Mouse (Mus musculus): ENCODE measurements around the gene Ccdc9.
"Not testable (repeated sequence)": the region's sequence is repeated elsewhere in the genome, so short reads cannot be mapped to it uniquely, and the experiment has no call there.

The Ccdc9 gene

GRCm38 (mm10) chr7:16286026-16286961, at the start of gene Ccdc9:
Ccdc9 (minus strand) TSS chr7:16286795.
- DNase-seq, result peak; percentile 100

- no peak for DNase-seq
These were observed 42.6 kb upstream of the Ccdc9 start for GRCm38 (mm10) chr7:16329146-16329545.

DNA sequence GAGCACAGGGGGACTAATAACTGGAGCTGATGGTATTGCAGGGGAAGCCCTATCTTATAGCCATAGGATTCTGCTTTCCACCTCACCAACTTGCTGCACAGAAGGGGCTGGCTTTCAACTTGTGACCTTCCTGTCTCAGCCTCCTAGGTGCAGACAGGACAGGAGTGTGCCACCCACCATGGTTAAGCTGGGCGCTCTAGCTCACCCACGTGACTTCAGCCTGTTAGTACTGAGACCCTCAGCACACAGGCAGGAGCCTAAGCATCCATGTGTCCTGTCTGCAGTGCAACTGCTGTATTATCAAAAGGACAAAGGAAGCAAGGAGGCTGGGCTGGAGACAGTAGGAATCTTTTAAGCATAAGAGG, 40.0 kb upstream of the Ccdc9 start:
- no peak for DNase-seq

DNA sequence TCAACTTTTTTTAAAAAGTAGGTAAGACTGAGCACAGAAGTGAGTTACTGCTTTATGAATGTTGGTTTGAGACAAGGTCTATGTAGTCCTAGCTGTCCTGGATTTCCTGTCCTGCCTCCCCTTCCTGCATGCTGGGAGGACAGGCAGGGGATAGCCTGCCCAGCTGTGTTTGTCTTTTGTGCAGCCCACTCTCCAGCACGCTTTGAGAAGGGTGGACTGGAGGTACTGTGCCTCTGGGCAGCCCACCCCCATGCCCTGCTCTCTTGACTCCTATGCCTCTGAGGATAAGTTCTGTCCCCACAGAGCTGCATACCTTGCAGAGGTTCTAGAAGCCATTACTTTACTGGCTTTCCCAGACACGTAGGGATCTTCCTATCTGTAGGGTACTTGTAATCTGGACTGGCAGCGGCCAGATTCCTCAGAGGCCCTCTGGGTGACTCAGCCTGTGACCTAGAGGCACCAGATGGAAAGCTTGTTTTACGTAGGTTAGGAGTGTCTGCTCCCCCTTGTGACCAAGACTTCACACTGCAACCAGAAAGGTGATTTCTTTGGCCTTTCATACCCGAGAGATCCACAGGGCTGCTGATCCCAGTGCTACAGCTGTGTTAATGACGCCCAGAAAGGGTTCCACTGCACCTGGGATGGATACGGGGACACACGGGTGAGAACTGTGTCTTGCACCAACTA, 39.5 kb upstream of the Ccdc9 start:
- DNase-seq, result peak; percentile 65

DNA sequence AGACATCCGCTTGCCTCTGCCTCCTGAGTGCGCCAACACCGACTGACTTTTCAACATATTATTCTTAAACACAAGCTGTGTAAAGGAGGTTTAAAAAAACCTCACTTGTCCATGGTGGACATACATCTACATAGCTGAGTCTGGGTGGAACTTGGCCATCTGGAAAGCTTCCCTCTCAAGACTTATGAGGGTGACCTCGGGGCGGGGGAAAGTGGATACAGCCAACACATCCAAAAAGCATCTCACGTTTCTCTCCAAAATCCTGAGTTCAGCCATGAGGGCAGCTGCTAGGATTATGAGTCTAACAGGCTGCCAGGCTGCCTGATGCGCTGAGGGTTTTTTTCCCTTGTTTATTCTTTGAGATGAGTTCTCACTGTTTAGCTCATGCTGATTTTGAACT, 38.1 kb upstream of the Ccdc9 start:
- DNase-seq, result no peak

DNA sequence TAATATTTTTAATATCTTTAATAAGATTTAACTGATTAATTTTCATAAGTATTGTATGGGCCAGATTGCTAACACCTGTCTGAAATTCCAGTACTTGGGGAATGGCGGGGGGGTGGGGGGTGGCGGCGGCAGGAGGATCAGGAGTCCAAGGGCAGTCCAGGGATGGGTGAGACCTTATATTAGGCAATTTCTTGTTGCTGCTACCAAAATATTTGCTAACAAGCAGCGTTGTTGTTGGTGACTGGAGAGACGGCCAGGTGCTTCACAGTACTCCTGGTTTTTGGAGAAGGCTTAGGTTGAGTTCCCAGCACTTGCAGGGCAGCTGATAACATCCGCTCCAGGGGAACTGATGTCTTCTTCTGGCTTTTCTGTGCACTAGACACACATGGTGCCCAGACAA, 33.9 kb upstream of the Ccdc9 start:
- no peak for DNase-seq

DNA sequence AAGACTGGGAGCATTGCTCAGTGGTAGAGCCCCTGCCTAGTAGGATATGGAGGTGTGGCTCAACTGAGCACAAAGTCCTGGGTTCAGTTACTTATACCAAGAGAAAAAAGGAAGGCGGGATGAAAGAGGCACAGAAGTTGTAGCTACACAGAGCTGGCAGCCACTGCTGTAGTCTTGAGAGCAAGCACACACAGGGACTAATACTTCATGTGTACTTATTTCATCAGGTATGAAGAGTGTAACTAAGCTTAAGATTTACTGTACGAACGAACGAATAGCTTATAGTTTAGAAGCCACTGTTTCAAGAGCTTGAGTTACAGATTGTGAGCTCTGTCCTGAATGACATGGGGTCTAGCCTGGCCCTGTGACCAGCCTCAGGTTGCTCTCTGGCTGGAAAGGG, 32.6 kb upstream of the Ccdc9 start:
- DNase-seq, result no peak

DNA sequence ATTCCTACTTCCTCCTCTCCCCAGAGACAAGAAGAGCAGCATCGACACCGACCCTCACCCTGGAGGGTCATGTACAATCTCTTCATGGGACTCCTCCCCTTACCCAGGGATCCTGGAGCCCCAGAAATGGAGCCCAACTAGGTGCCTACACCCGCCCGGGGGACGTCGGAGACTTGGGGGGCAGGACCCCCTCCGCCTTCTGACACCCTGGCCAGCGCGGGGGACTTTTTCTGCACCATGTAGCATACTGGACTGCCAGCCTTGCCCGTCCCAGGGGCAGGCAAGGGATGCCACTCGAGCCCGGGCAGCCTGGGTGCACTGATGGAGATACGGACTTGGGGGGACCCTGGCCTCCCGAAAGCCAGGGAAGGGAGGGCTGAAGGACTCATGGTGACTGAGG, 30.5 kb upstream of the Ccdc9 start:
- DNase-seq, result no peak

GRCm38 (mm10) chr7:16315222-16315759, 28.7 kb upstream of the Ccdc9 start:
- DNase-seq, result no peak

GRCm38 (mm10) chr7:16314221-16314775, 27.7 kb upstream of the Ccdc9 start:
- no peak for DNase-seq

DNA sequence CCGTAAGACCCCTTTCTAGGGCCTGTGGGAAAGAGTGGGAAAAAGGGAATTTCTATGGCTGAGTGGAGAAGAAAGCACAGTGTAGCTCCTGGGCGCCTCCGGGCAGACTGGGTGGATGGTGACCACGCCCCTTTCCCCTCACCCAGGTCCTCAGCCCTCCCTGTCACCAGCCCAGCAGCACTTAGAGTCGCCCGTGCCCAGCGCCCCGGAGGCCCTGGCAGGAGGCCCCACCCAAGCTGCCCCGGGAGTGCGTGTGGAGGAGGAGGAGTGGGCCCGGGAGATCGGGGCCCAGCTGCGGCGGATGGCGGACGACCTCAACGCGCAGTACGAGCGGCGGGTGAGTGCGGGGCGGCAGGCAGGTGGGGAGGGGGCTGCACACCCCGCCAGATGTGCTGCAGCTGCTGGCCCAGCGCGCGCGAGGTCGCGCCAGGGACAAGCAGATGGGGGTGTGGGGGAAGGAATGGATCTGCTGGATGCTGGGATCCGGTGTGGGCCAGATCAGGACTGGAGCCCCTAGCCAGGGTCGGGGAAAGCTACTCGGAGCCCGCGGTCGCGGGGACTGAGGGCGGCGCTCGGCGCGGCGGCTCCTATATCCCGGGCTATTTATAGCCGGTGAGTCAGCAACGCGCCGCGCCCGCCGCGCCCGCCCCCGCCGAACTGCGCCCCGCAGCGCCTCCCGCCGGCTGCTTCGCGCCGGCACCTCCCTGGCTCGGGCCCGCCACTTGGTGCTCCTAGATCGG, 27.1 kb upstream of the Ccdc9 start:
- DNase-seq, result peak; percentile 87

GRCm38 (mm10) chr7:16312672-16313311, 26.2 kb upstream of the Ccdc9 start:
- DNase-seq, result peak; percentile 60

DNA sequence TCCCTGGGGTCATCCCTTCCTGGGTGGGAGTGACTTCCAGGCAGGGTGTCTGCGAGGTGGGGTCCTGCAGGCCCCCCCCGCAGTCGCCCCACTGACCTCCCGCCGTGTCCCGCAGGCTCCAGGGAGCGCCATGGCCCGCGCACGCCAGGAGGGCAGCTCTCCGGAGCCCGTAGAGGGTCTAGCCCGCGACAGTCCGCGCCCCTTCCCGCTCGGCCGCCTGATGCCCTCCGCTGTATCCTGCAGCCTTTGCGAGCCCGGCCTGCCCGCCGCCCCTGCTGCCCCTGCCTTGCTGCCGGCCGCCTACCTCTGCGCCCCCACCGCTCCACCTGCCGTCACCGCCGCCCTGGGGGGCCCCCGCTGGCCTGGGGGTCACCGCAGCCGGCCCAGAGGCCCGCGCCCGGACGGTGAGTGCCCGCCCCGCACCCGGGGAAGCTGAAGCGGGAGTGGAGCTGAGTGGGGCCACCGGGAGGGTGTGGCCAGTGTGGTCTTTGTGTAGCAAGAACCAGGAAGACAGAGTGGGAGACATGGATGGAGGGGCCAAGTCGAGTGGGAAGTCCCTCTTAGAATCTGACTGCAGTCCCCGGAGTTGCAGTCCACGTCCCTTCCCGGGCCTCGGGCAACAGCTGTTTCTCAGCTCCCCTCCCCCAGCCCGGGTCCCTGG, 25.5 kb upstream of the Ccdc9 start:
- DNase-seq, result peak; percentile 48

DNA sequence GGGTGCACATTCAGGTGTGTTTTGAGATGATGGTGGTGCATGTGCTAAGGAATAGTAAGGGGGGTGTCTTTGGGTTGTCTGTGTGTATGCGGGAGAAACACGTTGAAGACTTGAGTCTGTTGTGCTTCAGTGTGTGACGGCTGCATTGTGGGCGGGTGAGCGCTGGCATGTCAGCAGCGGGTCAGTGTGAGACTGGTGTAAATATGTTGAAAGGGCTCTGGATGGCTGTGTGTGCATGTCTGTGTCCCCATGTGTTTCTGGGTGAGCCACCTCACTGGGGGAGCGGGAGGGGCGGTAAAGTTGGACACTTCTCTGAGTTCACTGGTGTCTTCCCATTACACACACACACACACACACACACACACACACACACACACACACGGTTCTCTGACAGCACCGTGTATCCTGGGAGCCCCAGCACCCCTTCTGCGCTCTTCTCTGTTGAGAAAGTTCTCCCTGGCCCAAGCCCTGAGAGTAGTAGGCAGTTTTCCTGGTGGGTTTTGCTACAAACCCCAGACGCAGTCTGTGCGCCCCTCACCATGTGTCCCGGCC, 24.9 kb upstream of the Ccdc9 start:
- peak; percentile 35 for DNase-seq

DNA sequence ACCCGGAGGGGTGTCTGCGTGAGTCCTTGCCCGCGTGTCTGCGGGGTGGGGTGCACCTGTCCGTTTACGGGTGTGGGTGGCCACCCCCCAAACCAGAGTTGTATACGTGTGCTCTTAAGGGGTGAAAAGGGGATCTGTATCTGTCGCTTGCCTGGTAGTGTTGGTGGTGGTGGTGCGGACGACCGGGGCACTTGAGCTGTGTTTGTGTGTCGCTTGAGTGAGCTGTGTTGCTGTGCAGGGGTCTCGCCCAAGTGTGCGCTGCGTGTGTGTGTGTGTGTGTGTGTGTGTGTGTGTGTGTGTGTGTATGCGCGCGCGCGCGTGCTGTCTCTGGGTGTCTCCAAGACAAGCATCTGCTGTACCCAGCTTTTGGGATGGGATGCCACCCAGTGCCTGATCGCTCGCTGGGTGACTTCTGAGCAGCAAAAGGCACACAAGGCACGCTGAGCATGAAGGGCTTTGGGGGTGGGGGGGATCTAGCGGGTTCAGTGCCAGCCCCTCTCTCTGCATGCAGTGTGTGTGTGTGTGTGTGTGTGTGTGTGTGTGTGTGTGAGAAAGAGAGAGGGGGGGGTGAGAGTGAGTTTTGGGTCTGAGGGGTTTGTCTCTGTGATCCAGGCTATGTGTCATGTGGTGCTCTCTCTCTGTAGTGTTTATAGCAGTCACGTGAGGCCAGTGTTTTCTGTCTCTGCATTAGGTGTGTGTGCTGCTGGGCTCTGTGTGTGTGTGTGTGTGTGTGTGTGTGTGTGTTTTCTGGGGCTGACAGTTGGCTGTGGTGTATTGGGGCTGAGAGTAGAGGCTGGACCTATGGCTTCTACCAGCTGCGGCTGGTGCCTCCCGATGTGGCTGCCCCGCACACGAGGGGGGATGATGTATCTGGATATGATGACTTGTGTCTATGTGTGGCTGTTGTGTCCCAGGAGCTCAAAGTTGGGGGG, 24.2 kb upstream of the Ccdc9 start:
- peak; percentile 74 for DNase-seq

- peak; percentile 98 for DNase-seq
These were observed 23.5 kb upstream of the Ccdc9 start for GRCm38 (mm10) chr7:16310020-16310520.

GRCm38 (mm10) chr7:16309318-16310019, 22.9 kb upstream of the Ccdc9 start:
- peak; percentile 97 for DNase-seq

GRCm38 (mm10) chr7:16308555-16309317, 22.1 kb upstream of the Ccdc9 start:
- no peak for DNase-seq

- not testable (repeated sequence) for DNase-seq
These were observed 21.5 kb upstream of the Ccdc9 start, which contains the start of gene Bbc3 for GRCm38 (mm10) chr7:16308093-16308492. Bbc3 (plus strand) TSS chr7:16308393.
